Mouse (Mus musculus) intestine, embryonic 16.5 days (tissue): ENCODE measurements around the gene Mndal. TPM values are rescaled to one million over a fixed set of nuclear protein-coding genes. Genes with fewer than 3 reads are reported as not detected.
"Not testable (repeated sequence)": the region's sequence is repeated elsewhere in the genome, so short reads cannot be mapped to it uniquely, and the experiment has no call there.

Experiments
- ATAC-seq: fragments of 200-750 bp; cut with Nextera tagmentation; 2 replicates; pipeline ENCODE4 v1.8.0; 2017; ENCODE audit warnings: moderate TSS enrichment, moderate library complexity
- H3K27ac ChIP-seq: fragments of 300-500 bp; sonication (generic); 2 replicates; pipeline ENCODE4 v1.5.1; 2014; ENCODE audit warnings: mild to moderate bottlenecking, low read length
- H3K27me3 ChIP-seq: fragments of 300-500 bp; sonication (generic); replicated peaks from 2 replicates; pipeline ENCODE4 v1.6.1; 2014; ENCODE audit warnings: low read length, control low read depth, mixed read lengths; ENCODE audit not compliant: control insufficient read depth, insufficient read depth
- H3K36me3 ChIP-seq: fragments of 300-500 bp; sonication (generic); 2 replicates; pipeline ENCODE4 v1.6.1; 2014; ENCODE audit warnings: low read length, control low read depth; ENCODE audit not compliant: control insufficient read depth, insufficient read depth
- H3K4me1 ChIP-seq: fragments of 300-500 bp; sonication (generic); 2 replicates; pipeline ENCODE4 v1.6.1; 2014; ENCODE audit warnings: low read length, control low read depth, mixed read lengths; ENCODE audit not compliant: control insufficient read depth, insufficient read depth
- H3K4me2 ChIP-seq: fragments of 300-500 bp; sonication (generic); 2 replicates; pipeline ENCODE4 v1.6.1; 2014; ENCODE audit warnings: low read depth, low read length, control low read depth
- H3K4me3 ChIP-seq: fragments of 300-500 bp; sonication (generic); 2 replicates; pipeline ENCODE4 v1.5.1; 2014; ENCODE audit warnings: mild to moderate bottlenecking, low read length
- H3K9ac ChIP-seq: fragments of 300-500 bp; sonication (generic); 2 replicates; pipeline ENCODE4 v1.6.1; 2014; ENCODE audit warnings: low read depth, low read length
- H3K9me3 ChIP-seq: fragments of 300-500 bp; sonication (generic); 2 replicates; pipeline ENCODE4 v1.6.1; 2016; ENCODE audit warnings: low read length, control low read depth; ENCODE audit not compliant: control insufficient read depth
- WGBS: fragments of 180-500 bp; shearing (Covaris S2); extraction: QIAGEN DNeasy Blood & Tissue Kit; methylation state at CpG from one replicate; pipeline ENCODE4 v1.1.7; 2014; 5-methylcytosine and 5-hydroxymethylcytosine counted together
- polyA plus RNA-seq: library from polyadenylated mRNA; unstranded; fragments of >200 nt; fragmentation: Nextera tagmentation; extraction: Ambion mirVana; gene quantifications from 2 replicates; pipeline ENCODE4 v1.2.1, GENCODE M21; 2015

Gene Mndal
- polyA plus RNA-seq: 3.2 and 3.3 TPM in 2 replicates

- H3K4me1 ChIP-seq, ATAC-seq, H3K9me3 ChIP-seq, H3K4me2 ChIP-seq, H3K4me3 ChIP-seq, H3K9ac ChIP-seq, H3K27ac ChIP-seq, H3K36me3 ChIP-seq, H3K27me3 ChIP-seq: not testable (repeated sequence)
- WGBS: 46% methylated on average over 3 of the region's 3 CpGs
Measured at GRCm38 (mm10) chr1:173941924-173942779, at the start of gene Mndal, which contains the start of gene Ifi203. TSS of gene Mndal (minus strand) at chr1:173942491. TSS of gene Ifi203 (minus strand) at chr1:173942672.

DNA sequence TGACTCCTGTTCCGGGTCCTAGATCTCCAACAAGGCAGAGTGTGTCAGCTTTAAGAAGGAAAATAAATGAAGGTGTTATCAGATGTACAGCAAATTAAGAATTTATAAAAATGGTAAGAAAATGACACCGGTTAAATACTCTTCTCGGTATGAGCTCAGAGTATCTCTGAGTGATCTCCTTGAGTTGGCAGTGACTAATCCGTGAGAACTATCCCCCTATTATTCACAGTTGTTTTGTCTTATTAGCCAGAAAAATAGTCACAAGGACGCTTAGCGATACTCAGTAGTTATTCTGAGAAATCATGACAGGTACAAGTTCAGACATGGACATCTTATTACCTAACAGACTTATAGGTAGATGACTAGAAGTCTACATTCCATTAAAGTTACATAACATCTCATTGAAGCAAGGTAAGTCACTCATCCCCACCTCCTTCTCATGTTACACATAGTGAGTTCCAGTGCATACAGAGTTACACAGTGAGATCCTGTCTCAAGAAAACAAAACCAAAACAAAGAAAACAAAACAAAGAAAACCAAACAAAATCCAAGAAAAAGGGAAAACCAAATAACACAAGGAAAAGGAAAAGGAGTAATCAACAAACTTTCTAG is 40.5 kb upstream of the Mndal start, which contains the start of gene Ifi202b:
Ifi202b (minus strand) TSS at position 51 of the 612 bp plus-strand sequence.
- not testable (repeated sequence) for H3K27ac ChIP-seq, H3K9ac ChIP-seq
- 88% methylated on average over 6 of the region's 6 CpGs for WGBS

GRCm38 (mm10) chr1:173981038-173981437 is 38.7 kb upstream of the Mndal start:
- H3K27ac ChIP-seq, H3K27me3 ChIP-seq, H3K4me2 ChIP-seq, H3K9me3 ChIP-seq, H3K4me3 ChIP-seq, ATAC-seq, H3K36me3 ChIP-seq, H3K4me1 ChIP-seq, H3K9ac ChIP-seq: not testable (repeated sequence)
- WGBS: 44% methylated on average over 3 of the region's 3 CpGs

More for the DNA sequence above, 40.5 kb upstream of the Mndal start, which contains the start of gene Ifi202b:
- H3K4me1 ChIP-seq, H3K27me3 ChIP-seq, ATAC-seq, H3K4me2 ChIP-seq, H3K9me3 ChIP-seq, H3K4me3 ChIP-seq, H3K36me3 ChIP-seq: not testable (repeated sequence)

GRCm38 (mm10) chr1:173977622-173978021 is 35.3 kb upstream of the Mndal start:
- no peak overlapping the region for H3K27ac ChIP-seq
- no peaks in the 10 kb centered on the region for H3K9me3 ChIP-seq
- H3K9ac ChIP-seq: no peak overlapping the region
- no peaks in the 10 kb centered on the region for H3K4me1 ChIP-seq
- no peaks in the 10 kb centered on the region for H3K36me3 ChIP-seq
- H3K4me2 ChIP-seq: no peak overlapping the region
- ATAC-seq: no peak
- no peak overlapping the region for H3K4me3 ChIP-seq
- H3K27me3 ChIP-seq: no peaks in the 10 kb centered on the region

DNA sequence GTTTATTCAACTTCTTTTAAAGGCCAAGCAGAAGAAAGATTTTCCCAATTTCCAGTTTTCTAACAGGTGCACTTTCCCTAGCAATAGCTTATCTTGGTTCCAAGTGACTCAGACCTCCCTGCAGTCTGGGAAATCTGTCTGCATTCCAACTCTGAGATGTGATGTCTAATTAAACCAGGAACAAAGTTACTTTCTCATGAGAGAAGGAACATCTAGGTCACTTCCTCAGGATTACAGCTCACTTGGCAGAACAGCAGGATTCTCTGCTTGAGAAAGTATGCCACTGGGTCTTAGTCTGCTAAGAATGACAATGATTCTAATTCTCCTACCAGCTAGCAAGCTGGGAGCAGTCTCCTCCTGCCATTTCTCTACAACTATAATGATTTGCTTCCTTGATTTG is 30.8 kb upstream of the Mndal start:
- no peak for ATAC-seq
- Histone ChIP-seq H3K36me3 (no peaks in the 10 kb centered on the region), H3K27ac (no peak overlapping the region), H3K9ac (no peak overlapping the region), H3K4me1 (no peaks in the 10 kb centered on the region), H3K4me2 (no peak overlapping the region), H3K4me3 (no peak overlapping the region), H3K27me3 (no peaks in the 10 kb centered on the region), H3K9me3 (no peaks in the 10 kb centered on the region)

GRCm38 (mm10) chr1:173961491-173961890 is 19.2 kb upstream of the Mndal start:
- H3K4me1 ChIP-seq, ATAC-seq, H3K9me3 ChIP-seq, H3K9ac ChIP-seq, H3K27me3 ChIP-seq, H3K4me2 ChIP-seq, H3K27ac ChIP-seq, H3K36me3 ChIP-seq, H3K4me3 ChIP-seq: not testable (repeated sequence)
- 58% methylated on average over 1 of the region's 1 CpGs for WGBS

GRCm38 (mm10) chr1:173959998-173960397 is 17.7 kb upstream of the Mndal start:
- ATAC-seq, H3K4me1 ChIP-seq, H3K27ac ChIP-seq, H3K36me3 ChIP-seq, H3K9ac ChIP-seq, H3K4me2 ChIP-seq, H3K27me3 ChIP-seq, H3K9me3 ChIP-seq, H3K4me3 ChIP-seq: not testable (repeated sequence)
- 64% methylated on average over 3 of the region's 3 CpGs for WGBS

DNA sequence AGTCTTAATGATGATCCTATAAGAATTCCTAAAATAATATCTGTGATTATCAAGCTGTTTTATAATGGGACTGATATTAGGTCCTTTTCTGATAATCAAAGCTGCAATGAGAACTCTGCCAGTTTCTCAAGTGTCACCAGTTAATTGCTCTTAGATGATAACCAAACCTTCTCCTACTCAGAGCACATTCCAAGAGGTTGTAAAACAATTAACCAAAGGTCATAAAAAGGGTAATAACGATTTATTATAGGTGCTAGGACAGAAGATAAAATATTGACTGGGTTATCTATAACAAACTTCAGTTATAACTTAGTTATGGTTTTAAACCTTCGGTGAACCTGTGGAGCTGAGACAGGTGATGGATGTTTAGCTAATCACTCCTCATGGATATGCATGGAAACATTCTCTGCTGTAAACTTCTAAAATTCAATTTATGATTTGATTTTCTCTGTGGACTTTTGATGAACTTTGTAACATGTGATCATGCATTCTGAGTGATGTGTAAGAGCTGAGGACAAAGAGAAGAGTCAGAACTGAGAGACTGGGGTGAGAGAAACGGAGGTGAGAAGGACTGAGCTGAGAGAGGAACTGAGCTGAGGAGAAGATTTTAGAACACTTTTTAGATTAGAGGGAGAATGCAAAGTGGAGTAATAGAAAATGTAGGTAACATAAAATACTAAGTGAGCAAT is 13.7 kb upstream of the Mndal start:
- H3K9ac ChIP-seq, H3K27me3 ChIP-seq, H3K36me3 ChIP-seq, H3K4me2 ChIP-seq, H3K4me3 ChIP-seq, H3K9me3 ChIP-seq, H3K27ac ChIP-seq, H3K4me1 ChIP-seq: not testable (repeated sequence)
- WGBS: 22% methylated on average over 3 of the region's 3 CpGs
- peak; percentile 76 for ATAC-seq

DNA sequence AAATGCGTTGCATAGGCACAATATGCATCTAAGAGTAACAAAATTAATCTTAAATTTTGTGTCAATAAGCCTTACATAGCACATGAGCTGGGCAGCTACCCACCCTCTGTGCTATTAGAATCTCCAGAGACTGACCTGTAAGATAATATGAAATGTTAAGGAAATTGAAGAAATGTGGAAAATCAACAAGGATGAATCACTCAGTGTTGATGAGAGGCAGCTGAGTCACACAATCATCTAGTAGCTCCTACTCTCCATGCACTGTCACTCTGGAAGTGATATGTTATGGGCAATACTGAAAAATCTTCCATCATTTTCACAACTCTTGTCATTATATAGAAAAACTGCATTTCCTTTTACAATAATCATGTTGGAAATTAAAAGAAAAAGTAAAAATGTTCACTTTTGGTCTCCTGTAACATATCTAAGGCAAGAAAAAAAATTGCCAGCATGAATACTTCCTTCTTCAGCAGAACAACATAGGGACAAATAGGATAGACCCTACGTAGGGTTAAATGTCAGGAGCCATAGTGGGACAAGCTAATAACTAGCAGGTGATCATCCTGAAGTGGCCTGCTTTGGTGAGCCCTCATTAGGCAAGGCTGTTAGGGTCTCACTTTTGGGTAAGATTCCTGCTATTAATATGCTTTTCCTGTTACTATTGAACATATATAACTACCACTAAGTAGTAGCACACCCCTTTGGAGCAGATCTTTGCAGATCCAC is 12.9 kb upstream of the Mndal start:
- Histone ChIP-seq H3K4me1 (no peaks in the 10 kb centered on the region), H3K27ac (no peak overlapping the region), H3K36me3 (no peaks in the 10 kb centered on the region), H3K9me3 (no peaks in the 10 kb centered on the region), H3K4me3 (no peak overlapping the region), H3K27me3 (no peaks in the 10 kb centered on the region), H3K9ac (no peak overlapping the region), H3K4me2 (no peak overlapping the region)
- WGBS: 74% methylated on average over 2 of the region's 2 CpGs
- ATAC-seq: peak; percentile 56
